Comparison of ENCODE assay signal across 9 mouse cellular contexts in genomic region chr5:92808503-92809415, GRCm38 (mm10).
DNase-seq lines count a peak whose midpoint lies in the region; ATAC-seq lines count a peak whose summit lies in the region.
"Had no signal": no experiment of that assay in that cellular context is flagged by ENCODE, and none has a peak within 500 bp of the region (broad histone marks: within the 10 kb centered on the region; RNA-seq: fewer than 3 reads in every experiment).

No protein-coding gene starts in this region.

- H3K4me2 ChIP-seq in hindbrain, embryonic 13.5 days = peak overlapping the region; percentile 67
- peak overlapping the region; percentile 67 for H3K4me2 ChIP-seq in limb, embryonic 13.5 days (replicated peaks)
- H3K4me2 ChIP-seq in midbrain, embryonic 12.5 days (replicated peaks) = peak overlapping the region; percentile 55

- H3K36me3 ChIP-seq in hindbrain, embryonic 13.5 days = no peaks in the 10 kb centered on the region
- H3K36me3 ChIP-seq in limb, embryonic 13.5 days = no peaks in the 10 kb centered on the region
- H3K36me3 ChIP-seq in midbrain, embryonic 12.5 days = no peaks in the 10 kb centered on the region
- H3K36me3 ChIP-seq: G1E had no signal

- peak overlapping the region; percentile 30; the same call in 1 of the 2 replicates for H3K27ac ChIP-seq in hindbrain, embryonic 13.5 days
- H3K27ac ChIP-seq in limb, embryonic 13.5 days = no peak overlapping the region
- peak overlapping the region; percentile 52; the same call in 1 of the 2 replicates for H3K27ac ChIP-seq in midbrain, embryonic 12.5 days (replicated peaks)

- H3K9me3 ChIP-seq in hindbrain, embryonic 13.5 days = no peaks in the 10 kb centered on the region
- no peaks in the 10 kb centered on the region for H3K9me3 ChIP-seq in limb, embryonic 13.5 days
- no peaks in the 10 kb centered on the region for H3K9me3 ChIP-seq in midbrain, embryonic 12.5 days

- peak; percentile 84 for DNase-seq in ES-CJ7 (ENCODE audit: low read depth, low spot score)
- peak; percentile 51 for DNase-seq in cerebellum, adult 9-11 months
- peak; percentile 31 for DNase-seq in gastrocnemius, postnatal 10 days
- peak; percentile 65 for DNase-seq in testis, postnatal 14 days (ENCODE audit: low spot score)

- peak overlapping the region; percentile 66 for H3K9ac ChIP-seq in hindbrain, embryonic 13.5 days
- peak overlapping the region; percentile 26; the same call in 1 of the 2 replicates for H3K9ac ChIP-seq in limb, embryonic 13.5 days
- H3K9ac ChIP-seq in midbrain, embryonic 12.5 days (replicated peaks) = peak overlapping the region; percentile 44; the same call in 1 of the 2 replicates

- peak; percentile 77 for ATAC-seq in hindbrain, embryonic 13.5 days (ENCODE audit: low FRiP score)
- ATAC-seq in limb, embryonic 13.5 days (ENCODE audit: low FRiP score, low read depth) = peak; percentile 86
- peak; percentile 74 for ATAC-seq in midbrain, embryonic 12.5 days (ENCODE audit: low FRiP score, low read depth)
- ATAC-seq in megakaryocyte, adult 5-6 weeks (ENCODE audit: poor library complexity, severe bottlenecking) = no peak

- H3K4me3 ChIP-seq in hindbrain, embryonic 13.5 days = peak overlapping the region; percentile 39
- peak overlapping the region; percentile 37 for H3K4me3 ChIP-seq in limb, embryonic 13.5 days
- H3K4me3 ChIP-seq in midbrain, embryonic 12.5 days = peak overlapping the region; percentile 37

- peaks cover 14% of the 10 kb centered on the region; the same call in 1 of the 2 replicates for H3K27me3 ChIP-seq in hindbrain, embryonic 13.5 days
- H3K27me3 ChIP-seq in limb, embryonic 13.5 days = 0 out of 2 replicates have a peak, but pooled peaks cover 6% of the 10 kb centered on the region
- H3K27me3 ChIP-seq in midbrain, embryonic 12.5 days = peaks cover 11% of the 10 kb centered on the region

- 2% methylated on average over 28 of the region's 28 CpGs for WGBS in hindbrain, embryonic 13.5 days
- WGBS in limb, embryonic 13.5 days = 6% methylated on average over 28 of the region's 28 CpGs
- WGBS in midbrain, embryonic 12.5 days = 2% methylated on average over 28 of the region's 28 CpGs

- peaks cover 42% of the 10 kb centered on the region for H3K4me1 ChIP-seq in hindbrain, embryonic 13.5 days (replicated peaks)
- peaks cover 49% of the 10 kb centered on the region for H3K4me1 ChIP-seq in limb, embryonic 13.5 days
- peaks cover 61% of the 10 kb centered on the region for H3K4me1 ChIP-seq in midbrain, embryonic 12.5 days

Comparison
In these comparisons a context has a peak if more than half of its experiments do, and no peak if none do; other contexts are left out.
1. DNase-seq: peak in every context shown above with its lines; median percentile 84 in ES-CJ7; 65 in testis, postnatal 14 days; 51 in cerebellum, adult 9-11 months; 31 in gastrocnemius, postnatal 10 days.